Mouse (Mus musculus) sigmoid colon, adult 10 weeks (tissue): ENCODE measurements around the gene Hba-a2. TPM values are rescaled to one million over a fixed set of nuclear protein-coding genes. Genes with fewer than 3 reads are reported as not detected.

Source experiments
- polyA plus RNA-seq: library from polyadenylated mRNA; stranded (reverse); fragments of 350-450 nt; fragmentation: Illumina TruSeq; extraction: RNeasy Lipid Tissue Mini Kit (QIAGEN cat#74804); gene quantifications from one replicate; pipeline ENCODE4 v1.2.3, GENCODE M21; 2014; ENCODE audit warnings: low read depth, low replicate concordance

Gene Hba-a2
- 57.1 TPM for polyA plus RNA-seq

DNA sequence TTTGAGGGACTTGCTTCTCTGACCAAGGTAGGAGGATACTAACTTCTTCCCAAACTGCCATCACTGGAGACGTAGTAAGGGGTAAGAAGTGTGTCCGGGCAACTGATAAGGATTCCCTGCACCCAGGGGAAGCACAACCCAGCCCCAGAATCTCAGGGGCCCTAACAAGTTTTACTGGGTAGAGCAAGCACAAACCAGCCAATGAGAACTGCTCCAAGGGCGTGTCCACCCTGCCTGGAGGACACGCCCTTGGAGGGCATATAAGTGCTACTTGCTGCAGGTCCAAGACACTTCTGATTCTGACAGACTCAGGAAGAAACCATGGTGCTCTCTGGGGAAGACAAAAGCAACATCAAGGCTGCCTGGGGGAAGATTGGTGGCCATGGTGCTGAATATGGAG lies at the start of gene Hba-a2:
Gene Hba-a2 (plus strand): TSS at position 287 of the 400 bp plus-strand sequence.

DNA sequence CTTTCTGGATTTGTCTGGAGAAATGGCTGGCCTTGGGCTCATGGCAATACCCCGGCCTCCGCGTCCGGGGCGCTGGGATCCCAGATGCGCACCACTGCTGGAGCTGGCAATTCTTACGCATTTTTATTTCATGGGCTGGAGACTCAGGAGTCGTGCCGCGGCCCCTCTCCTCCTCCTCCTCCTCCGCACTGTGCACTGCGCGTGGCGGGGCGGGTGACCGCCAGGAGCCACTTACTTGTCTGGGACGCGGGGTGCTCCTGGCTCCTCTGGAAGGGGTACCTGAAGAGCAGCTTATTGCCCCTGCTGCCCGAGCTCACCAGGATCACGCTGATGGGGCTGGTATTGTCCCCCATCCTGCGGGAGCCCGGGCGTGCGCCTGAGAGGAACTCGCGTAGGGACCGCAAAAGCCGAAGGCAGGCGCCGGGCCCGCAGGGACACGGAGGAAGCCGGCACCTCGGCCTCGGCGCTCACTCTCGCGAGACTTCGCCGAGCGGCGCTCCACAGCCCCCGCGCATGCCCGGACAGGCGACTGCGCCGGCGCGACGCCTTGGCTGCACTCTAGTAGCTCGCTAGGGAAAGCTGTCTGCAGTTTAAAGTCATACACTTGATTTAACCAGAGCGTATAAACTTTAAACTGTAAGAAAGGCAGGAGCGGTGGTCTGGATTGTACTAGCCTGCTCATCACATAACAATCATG lies 29.0 kb upstream of the Hba-a2 start, which contains the start of gene Nprl3:
Gene Nprl3 (minus strand): TSS at position 520 of the 697 bp plus-strand sequence.

DNA sequence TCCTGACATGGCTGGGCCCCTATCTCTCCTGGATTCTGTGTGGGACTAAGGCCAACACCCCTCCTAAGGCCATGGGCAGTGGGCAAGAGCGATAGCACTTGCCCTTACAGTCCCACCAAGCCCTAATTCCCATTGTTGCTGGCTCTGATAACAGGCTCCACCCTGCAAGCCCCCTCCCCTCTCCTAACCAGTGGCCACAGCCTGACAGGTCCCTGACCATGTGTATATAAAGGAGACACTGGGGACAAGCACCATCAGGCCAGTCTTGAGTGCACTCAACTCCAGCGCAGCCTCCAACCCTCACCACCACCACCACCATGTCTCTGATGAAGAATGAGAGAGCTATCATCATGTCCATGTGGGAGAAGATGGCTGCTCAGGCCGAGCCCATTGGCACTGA lies 19.9 kb upstream of the Hba-a2 start, which contains the start of gene Hba-x:
Gene Hba-x (plus strand): TSS at position 54 of the 400 bp plus-strand sequence.

DNA sequence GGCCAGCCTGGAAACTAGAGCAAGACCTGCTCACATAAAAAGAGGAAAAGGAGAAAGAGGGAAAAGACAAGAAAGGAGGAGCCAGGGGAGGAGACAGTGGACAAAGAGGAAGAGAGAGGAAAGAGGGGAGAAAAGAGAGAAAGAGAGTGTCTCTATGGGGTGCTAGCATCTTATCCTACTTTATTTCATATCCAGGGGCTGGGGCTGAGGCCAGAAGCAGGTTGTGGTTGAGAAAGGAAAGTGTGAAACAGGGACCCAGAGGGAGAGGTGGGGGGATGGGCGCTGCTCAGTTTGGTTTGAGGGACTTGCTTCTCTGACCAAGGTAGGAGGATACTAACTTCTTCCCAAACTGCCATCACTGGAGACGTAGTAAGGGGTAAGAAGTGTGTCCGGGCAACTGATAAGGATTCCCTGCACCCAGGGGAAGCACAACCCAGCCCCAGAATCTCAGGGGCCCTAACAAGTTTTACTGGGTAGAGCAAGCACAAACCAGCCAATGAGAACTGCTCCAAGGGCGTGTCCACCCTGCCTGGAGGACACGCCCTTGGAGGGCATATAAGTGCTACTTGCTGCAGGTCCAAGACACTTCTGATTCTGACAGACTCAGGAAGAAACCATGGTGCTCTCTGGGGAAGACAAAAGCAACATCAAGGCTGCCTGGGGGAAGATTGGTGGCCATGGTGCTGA lies 13.1 kb upstream of the Hba-a2 start, which contains the start of gene Hba-a1:
Gene Hba-a1 (plus strand): TSS at position 421 of the 687 bp plus-strand sequence.

DNA sequence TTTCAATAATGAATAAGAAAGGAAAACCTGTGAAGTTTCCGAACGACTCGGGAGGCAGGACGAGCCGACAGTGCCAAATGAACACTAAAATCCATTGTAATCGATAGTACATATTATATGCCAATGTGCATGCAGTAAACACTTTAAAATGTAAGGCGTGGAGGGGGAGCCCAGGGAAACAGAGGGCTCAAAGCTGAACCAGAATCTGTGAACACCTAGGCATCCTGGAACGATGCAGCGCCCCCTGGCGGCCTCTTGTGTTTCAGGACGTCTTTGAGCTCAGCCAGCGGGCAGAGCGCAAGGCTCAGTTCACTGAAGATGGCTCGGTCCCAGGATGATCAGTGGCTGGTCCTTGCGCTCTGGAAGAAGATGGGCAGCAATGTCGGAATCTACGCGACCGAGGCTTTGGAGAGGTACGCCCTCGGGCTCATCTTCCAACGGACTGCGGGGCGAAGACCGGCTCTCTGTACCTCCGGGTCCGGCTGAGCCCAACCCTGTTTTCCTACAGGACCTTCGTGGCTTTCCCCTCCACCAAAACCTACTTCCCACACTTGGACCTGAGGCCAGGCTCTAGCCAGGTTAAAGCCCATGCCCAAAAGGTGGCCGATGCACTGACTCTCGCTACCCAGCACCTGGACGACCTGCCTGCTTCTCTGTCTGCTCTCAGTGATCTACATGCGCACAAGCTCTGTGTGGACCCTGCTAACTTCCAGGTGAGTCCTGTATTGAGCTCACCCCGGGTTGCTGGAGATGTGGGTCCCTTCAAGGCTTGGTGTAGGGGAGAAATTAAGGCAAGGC lies 9.4 kb upstream of the Hba-a2 start, which contains the start of gene Hbq1b:
Gene Hbq1b (plus strand): TSS at position 271 of the 798 bp plus-strand sequence.

DNA sequence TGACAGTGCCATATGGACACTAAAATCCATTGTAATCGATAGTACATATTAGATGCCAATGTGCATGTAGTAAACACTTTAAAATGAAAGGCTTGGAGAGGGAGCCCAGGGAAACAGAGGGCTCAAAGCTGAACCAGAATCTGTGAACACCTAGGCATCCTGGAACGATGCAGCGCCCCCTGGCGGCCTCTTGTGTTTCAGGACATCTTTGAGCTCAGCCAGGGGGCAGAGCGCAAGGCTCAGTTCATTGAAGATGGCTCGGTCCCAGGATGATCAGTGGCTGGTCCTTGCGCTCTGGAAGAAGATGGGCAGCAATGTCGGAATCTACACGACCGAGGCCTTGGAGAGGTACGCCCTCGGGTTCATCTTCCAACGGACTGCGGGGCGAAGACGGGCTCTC lies 3.6 kb downstream of the Hba-a2 start, which contains the start of gene Hbq1a:
Gene Hbq1a (plus strand): TSS at position 205 of the 400 bp plus-strand sequence.

Other genes with a start within 250 kb of the Hba-a2 start
- gene Il9r, start 96.2 kb upstream of the Hba-a2 start, polyA plus RNA-seq = 0.98 TPM
- 5.9 TPM for gene Snrnp25, start 91.1 kb upstream of the Hba-a2 start, polyA plus RNA-seq
- 0.28 TPM for gene Rhbdf1, start 74.2 kb upstream of the Hba-a2 start, polyA plus RNA-seq
- gene Mpg, start 70.0 kb upstream of the Hba-a2 start, polyA plus RNA-seq = 6.3 TPM
- 4.0 TPM for gene Nprl3, start 28.8 kb upstream of the Hba-a2 start, polyA plus RNA-seq
- gene Hba-x, start 20.1 kb upstream of the Hba-a2 start, polyA plus RNA-seq = not detected
- gene Hba-a1, start 13.0 kb upstream of the Hba-a2 start, polyA plus RNA-seq = not detected
- not detected for gene Hbq1b, start 9.5 kb upstream of the Hba-a2 start, polyA plus RNA-seq
- not detected for gene Hbq1a, start 3.6 kb downstream of the Hba-a2 start, polyA plus RNA-seq
- 2.2 TPM for gene Sh3pxd2b, start 51.3 kb downstream of the Hba-a2 start, polyA plus RNA-seq
- gene Ubtd2, start 158.9 kb downstream of the Hba-a2 start, polyA plus RNA-seq = 3.7 TPM
- not detected for gene Efcab9, start 235.6 kb downstream of the Hba-a2 start, polyA plus RNA-seq
- gene Stk10, start 236.8 kb downstream of the Hba-a2 start, polyA plus RNA-seq = 2.6 TPM